Comparison of ENCODE assay signal across 19 mouse cellular contexts in genomic region chr11:35110784-35111183, GRCm38 (mm10). TPM values are rescaled to one million over a fixed set of nuclear protein-coding genes. Genes with fewer than 3 reads are reported as not detected.
"Had no signal": no experiment of that assay in that cellular context is flagged by ENCODE, and none has a peak within 500 bp of the region (broad histone marks: within the 10 kb centered on the region; RNA-seq: fewer than 3 reads in every experiment).

No protein-coding gene starts in this region.

- H3K9ac ChIP-seq: lung, embryonic 15.5 days; midbrain, embryonic 12.5 days; neural tube, embryonic 13.5 days; neural tube, embryonic 15.5 days had no signal

- H3K9me3 ChIP-seq: lung, embryonic 15.5 days; midbrain, embryonic 10.5 days; midbrain, embryonic 12.5 days; neural tube, embryonic 13.5 days; neural tube, embryonic 15.5 days had no signal

- ATAC-seq: midbrain, embryonic 16.5 days had no signal

- H3K27me3 ChIP-seq: lung, embryonic 15.5 days; midbrain, embryonic 12.5 days; neural tube, embryonic 15.5 days had no signal

- H3K4me1 ChIP-seq: midbrain, embryonic 12.5 days; neural tube, embryonic 13.5 days; neural tube, embryonic 15.5 days had no signal

- H3K36me3 ChIP-seq: lung, embryonic 15.5 days; midbrain, embryonic 10.5 days; midbrain, embryonic 12.5 days; neural tube, embryonic 13.5 days; neural tube, embryonic 15.5 days had no signal

- H3K4me3 ChIP-seq: lung, embryonic 15.5 days; midbrain, embryonic 10.5 days; midbrain, embryonic 12.5 days; myocyte; neural tube, embryonic 13.5 days; neural tube, embryonic 15.5 days had no signal

- H3K27ac ChIP-seq: lung, embryonic 15.5 days; midbrain, embryonic 10.5 days; midbrain, embryonic 12.5 days; neural tube, embryonic 13.5 days; neural tube, embryonic 15.5 days had no signal

- H3K4me2 ChIP-seq: lung, embryonic 15.5 days; midbrain, embryonic 12.5 days; neural tube, embryonic 13.5 days; neural tube, embryonic 15.5 days had no signal

- DNase-seq: lung, adult 18-20 months; lung, postnatal 4 days; midbrain, embryonic 14.5 days; retina, postnatal 1 day; right cerebral cortex, adult 18-20 months; right cerebral cortex, postnatal 25 days; right cerebral cortex, postnatal 4 days; spleen, adult 18-20 months; thymus, adult 18-20 months; thymus, postnatal 14 days; thymus, postnatal 36 days had no signal

RNA-seq across cellular contexts. Expression of gene Slit3, which starts 10.2 kb away (rescaled TPM):
- total RNA-seq: megakaryocyte-erythroid progenitor cell, adult 5-6 weeks had no signal
- polyA plus RNA-seq: myocyte had no signal
